Mouse (Mus musculus): ENCODE results near the gene Fbxo2. TPM values are rescaled to one million over a fixed set of nuclear protein-coding genes. Genes with fewer than 3 reads are reported as not detected.

Fbxo2 gene
- polyA plus RNA-seq, 1 experiment: 0.14 TPM

GRCm38 (mm10) chr4:148130561-148131413 is 29.6 kb upstream of the Fbxo2 start, which contains the start of gene Draxin:
Gene Draxin (minus strand): TSS chr4:148130698.
- Histone ChIP-seq H3K27ac (ENCODE audit: insufficient read depth, low read length) (no peak within 1 kb of the TSS), H3K36me3 (ENCODE audit: control insufficient read depth, insufficient read depth, low read length) (no peaks in the 10 kb centered on the region), H3K27me3 (ENCODE audit: control insufficient read depth, insufficient read depth, low read length) (peaks cover 3% of the 10 kb centered on the region; the same call in 1 of the 2 replicates), H3K4me1 (ENCODE audit: control insufficient read depth, insufficient read depth, insufficient read length) (no peaks in the 10 kb centered on the region; the same call in 1 of the 2 replicates), H3K4me3 (ENCODE audit: extremely low read depth, insufficient read depth, insufficient read length) (no peak within 1 kb of the TSS)
- TF ChIP-seq POLR2A (IDR thresholded peaks at IDR 0.05; ENCODE audit: low read depth, low read length) (no peak), CTCF (IDR thresholded peaks at IDR 0.05; ENCODE audit: extremely low read depth, insufficient read depth, insufficient read length, insufficient replicate concordance) (no peak)
- no peak for DNase-seq (ENCODE audit: low read depth in 1 of 2, low spot score in 2 of 2)
- 1% methylated on average over 64 of the region's 87 CpGs for WGBS

- H3K27ac ChIP-seq (ENCODE audit: insufficient read depth, low read length): no peak overlapping the region
- 8% methylated on average over 21 of the region's 21 CpGs for WGBS
- no peak for DNase-seq (ENCODE audit: low read depth in 1 of 2, low spot score in 2 of 2)
- TF ChIP-seq POLR2A (IDR thresholded peaks at IDR 0.05; ENCODE audit: low read depth, low read length) (no peak), CTCF (IDR thresholded peaks at IDR 0.05; ENCODE audit: extremely low read depth, insufficient read depth, insufficient read length, insufficient replicate concordance) (no peak)
- H3K27me3 ChIP-seq (ENCODE audit: control insufficient read depth, insufficient read depth, low read length): peaks cover 3% of the 10 kb centered on the region; the same call in 1 of the 2 replicates
- H3K4me1 ChIP-seq (ENCODE audit: control insufficient read depth, insufficient read depth, insufficient read length): no peaks in the 10 kb centered on the region; the same call in 1 of the 2 replicates
- no peak overlapping the region for H3K4me3 ChIP-seq (ENCODE audit: extremely low read depth, insufficient read depth, insufficient read length)
- no peaks in the 10 kb centered on the region for H3K36me3 ChIP-seq (ENCODE audit: control insufficient read depth, insufficient read depth, low read length)
These were observed 28.8 kb upstream of the Fbxo2 start for GRCm38 (mm10) chr4:148131497-148132081.

GRCm38 (mm10) chr4:148134988-148135387 is 25.4 kb upstream of the Fbxo2 start:
- no peak for TF ChIP-seq POLR2A (IDR thresholded peaks at IDR 0.05; ENCODE audit: low read depth, low read length)
- no peak for TF ChIP-seq CTCF (IDR thresholded peaks at IDR 0.05; ENCODE audit: extremely low read depth, insufficient read depth, insufficient read length, insufficient replicate concordance)
- no peaks in the 10 kb centered on the region; the same call in 1 of the 2 replicates for H3K4me1 ChIP-seq (ENCODE audit: control insufficient read depth, insufficient read depth, insufficient read length)
- peaks cover 3% of the 10 kb centered on the region; the same call in 1 of the 2 replicates for H3K27me3 ChIP-seq (ENCODE audit: control insufficient read depth, insufficient read depth, low read length)
- 39% methylated on average over 8 of the region's 8 CpGs for WGBS
- DNase-seq (ENCODE audit: low read depth in 1 of 2, low spot score in 2 of 2): no peak
- H3K4me3 ChIP-seq (ENCODE audit: extremely low read depth, insufficient read depth, insufficient read length): no peak overlapping the region
- no peak overlapping the region for H3K27ac ChIP-seq (ENCODE audit: insufficient read depth, low read length)
- H3K36me3 ChIP-seq (ENCODE audit: control insufficient read depth, insufficient read depth, low read length): no peaks in the 10 kb centered on the region

GRCm38 (mm10) chr4:148137503-148137902 is 22.9 kb upstream of the Fbxo2 start:
- no peaks in the 10 kb centered on the region for H3K36me3 ChIP-seq (ENCODE audit: control insufficient read depth, insufficient read depth, low read length)
- H3K4me1 ChIP-seq (ENCODE audit: control insufficient read depth, insufficient read depth, insufficient read length): no peaks in the 10 kb centered on the region
- H3K4me3 ChIP-seq (ENCODE audit: extremely low read depth, insufficient read depth, insufficient read length): no peak overlapping the region
- DNase-seq (ENCODE audit: low read depth in 1 of 2, low spot score in 2 of 2): no peak
- 80% methylated on average over 8 of the region's 8 CpGs for WGBS
- TF ChIP-seq CTCF (IDR thresholded peaks at IDR 0.05; ENCODE audit: extremely low read depth, insufficient read depth, insufficient read length, insufficient replicate concordance) (no peak), POLR2A (IDR thresholded peaks at IDR 0.05; ENCODE audit: low read depth, low read length) (no peak)
- no peak overlapping the region for H3K27ac ChIP-seq (ENCODE audit: insufficient read depth, low read length)
- no peaks in the 10 kb centered on the region for H3K27me3 ChIP-seq (ENCODE audit: control insufficient read depth, insufficient read depth, low read length)

- no peak for TF ChIP-seq CTCF (IDR thresholded peaks at IDR 0.05; ENCODE audit: extremely low read depth, insufficient read depth, insufficient read length, insufficient replicate concordance)
- no peak for TF ChIP-seq POLR2A (IDR thresholded peaks at IDR 0.05; ENCODE audit: low read depth, low read length)
- Histone ChIP-seq H3K4me3 (ENCODE audit: extremely low read depth, insufficient read depth, insufficient read length) (peak overlapping the region; percentile 94), H3K4me1 (ENCODE audit: control insufficient read depth, insufficient read depth, insufficient read length) (no peaks in the 10 kb centered on the region), H3K27ac (ENCODE audit: insufficient read depth, low read length) (peak overlapping the region; percentile 64), H3K36me3 (ENCODE audit: control insufficient read depth, insufficient read depth, low read length) (no peaks in the 10 kb centered on the region), H3K27me3 (ENCODE audit: control insufficient read depth, insufficient read depth, low read length) (no peaks in the 10 kb centered on the region)
- no peak for DNase-seq (ENCODE audit: low read depth in 1 of 2, low spot score in 2 of 2)
- whole genome bisulfite sequencing: under 1% methylated on average over 12 of the region's 12 CpGs
These were observed 20.7 kb upstream of the Fbxo2 start for GRCm38 (mm10) chr4:148139767-148140097.

GRCm38 (mm10) chr4:148140098-148141011 is 20.1 kb upstream of the Fbxo2 start:
- Histone ChIP-seq H3K4me1 (ENCODE audit: control insufficient read depth, insufficient read depth, insufficient read length) (no peaks in the 10 kb centered on the region), H3K27ac (ENCODE audit: insufficient read depth, low read length) (peak overlapping the region; percentile 91), H3K4me3 (ENCODE audit: extremely low read depth, insufficient read depth, insufficient read length) (peak overlapping the region; percentile 94), H3K36me3 (ENCODE audit: control insufficient read depth, insufficient read depth, low read length) (peaks cover 1% of the 10 kb centered on the region; the same call in 1 of the 2 replicates), H3K27me3 (ENCODE audit: control insufficient read depth, insufficient read depth, low read length) (no peaks in the 10 kb centered on the region)
- TF ChIP-seq CTCF (IDR thresholded peaks at IDR 0.05; ENCODE audit: extremely low read depth, insufficient read depth, insufficient read length, insufficient replicate concordance) (peak; percentile 64; the same call in 1 of the 2 replicates), POLR2A (IDR thresholded peaks at IDR 0.05; ENCODE audit: low read depth, low read length) (no peak; the same call in 1 of the 2 replicates)
- WGBS: under 1% methylated on average over 65 of the region's 65 CpGs
- DNase-seq (ENCODE audit: low read depth in 1 of 2, low spot score in 2 of 2): peak; percentile 91 to 93
